Mouse (Mus musculus): Measurements from ENCODE around the gene Map3k19. TPM values are rescaled to one million over a fixed set of nuclear protein-coding genes. Genes with fewer than 3 reads are reported as not detected.

The Map3k19 gene
- polyA plus RNA-seq, 1 experiment = not detected

DNA sequence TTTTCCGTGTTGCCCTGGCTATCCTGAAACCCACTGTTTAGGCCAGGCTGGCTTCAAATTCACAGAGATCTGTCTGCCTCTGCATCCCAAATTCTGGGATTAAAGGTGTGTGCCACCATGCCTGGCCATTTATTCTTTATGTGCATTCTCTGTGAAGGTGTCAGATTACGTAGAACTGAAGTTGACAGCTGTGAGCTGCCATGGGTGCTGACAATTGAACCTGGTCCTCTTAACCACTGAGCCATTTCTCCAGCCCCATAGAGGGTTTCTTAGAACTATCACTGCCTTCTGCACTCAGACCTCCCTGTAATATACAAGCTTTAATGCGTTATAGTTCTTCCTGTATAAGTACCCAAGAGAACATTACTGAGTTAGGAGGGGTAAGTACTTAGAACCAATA lies 76.2 kb downstream of the Map3k19 start:
- peaks cover 26% of the 10 kb centered on the region for H3K4me1 ChIP-seq (ENCODE audit: control insufficient read depth, insufficient read depth, insufficient read length, low read length)
- no peak overlapping the region for H3K4me3 ChIP-seq (ENCODE audit: insufficient read depth, low read depth, low read length)
- H3K27ac ChIP-seq (replicated peaks; ENCODE audit: low read depth, low read length) = no peak overlapping the region

DNA sequence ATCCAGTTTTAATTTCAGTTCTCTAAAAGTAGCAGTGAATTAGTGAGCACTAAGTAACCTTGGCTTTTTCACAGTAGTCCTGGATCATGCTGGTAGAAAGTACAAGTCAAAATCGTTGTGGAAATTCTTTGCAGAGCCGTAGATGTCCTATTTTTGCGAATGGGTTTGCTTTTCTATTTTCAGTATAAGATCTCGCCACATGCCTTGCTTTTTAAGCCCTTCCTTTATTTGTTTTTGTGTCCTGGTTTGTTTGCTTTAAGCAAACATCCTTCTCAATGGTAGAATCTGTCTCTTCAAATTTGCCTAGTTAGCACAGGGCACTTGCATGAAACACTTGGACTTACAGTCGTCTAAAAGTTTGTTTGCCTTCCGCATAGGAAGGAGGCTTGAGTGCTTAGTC lies 78.6 kb downstream of the Map3k19 start:
- peak overlapping the region; percentile 11; the same call in 1 of the 2 replicates for H3K4me3 ChIP-seq (ENCODE audit: insufficient read depth, low read depth, low read length)
- H3K4me1 ChIP-seq (ENCODE audit: control insufficient read depth, insufficient read depth, insufficient read length, low read length) = peaks cover 13% of the 10 kb centered on the region
- H3K27ac ChIP-seq (replicated peaks; ENCODE audit: low read depth, low read length) = no peak overlapping the region

DNA sequence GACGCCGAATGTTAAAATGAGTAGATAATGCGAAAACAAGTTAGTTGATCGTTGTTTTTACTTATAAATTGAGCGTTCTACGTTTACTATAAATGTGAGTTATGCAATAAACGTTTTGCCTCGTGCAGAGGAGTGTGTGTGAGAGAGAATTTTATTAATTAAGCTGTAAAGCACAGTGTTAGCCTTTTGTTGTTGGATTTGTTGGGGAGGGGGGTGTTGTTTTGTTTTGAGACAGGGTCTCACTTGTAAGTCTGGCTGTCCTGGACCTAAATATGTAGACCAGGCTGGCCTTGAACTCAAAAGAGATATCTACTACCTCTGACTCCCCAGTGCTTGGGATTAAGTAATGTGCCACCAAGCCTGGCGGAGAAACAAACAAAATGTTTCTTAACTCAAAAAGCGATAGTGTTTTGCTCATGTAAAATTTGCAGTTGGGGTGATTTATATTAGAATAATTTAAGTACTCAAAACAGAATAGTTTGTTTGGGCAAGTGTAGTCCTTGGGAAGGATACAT lies 79.6 kb downstream of the Map3k19 start:
- H3K4me1 ChIP-seq (ENCODE audit: control insufficient read depth, insufficient read depth, insufficient read length, low read length) = peaks cover 7% of the 10 kb centered on the region
- H3K4me3 ChIP-seq (ENCODE audit: insufficient read depth, low read depth, low read length) = peak overlapping the region; percentile 54
- H3K27ac ChIP-seq (replicated peaks; ENCODE audit: low read depth, low read length) = no peak overlapping the region

DNA sequence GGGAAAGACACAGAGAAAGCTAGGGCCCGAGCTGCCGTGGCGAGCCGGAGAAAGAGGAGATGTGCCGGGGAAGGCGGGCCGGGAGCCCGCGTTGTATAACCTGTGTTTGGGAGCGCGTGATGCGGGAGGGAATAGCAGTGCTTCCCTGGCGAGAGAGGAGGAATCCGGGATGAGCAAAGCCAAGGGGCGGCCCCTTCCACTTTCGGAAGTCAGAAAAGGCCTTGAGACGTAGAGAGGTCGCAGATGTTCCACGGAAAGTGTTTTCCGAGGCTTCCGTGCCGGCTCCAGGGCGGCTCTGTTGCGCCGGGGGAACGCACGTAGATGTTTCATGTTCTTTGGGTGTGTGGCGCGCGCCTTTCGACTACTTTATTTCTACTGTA lies 80.3 kb downstream of the Map3k19 start:
- Histone ChIP-seq H3K27ac (replicated peaks; ENCODE audit: low read depth, low read length) (peak overlapping the region; percentile 96), H3K4me1 (ENCODE audit: control insufficient read depth, insufficient read depth, insufficient read length, low read length) (peaks cover 7% of the 10 kb centered on the region; the same call in 1 of the 2 replicates), H3K4me3 (ENCODE audit: insufficient read depth, low read depth, low read length) (peak overlapping the region; percentile 87)

DNA sequence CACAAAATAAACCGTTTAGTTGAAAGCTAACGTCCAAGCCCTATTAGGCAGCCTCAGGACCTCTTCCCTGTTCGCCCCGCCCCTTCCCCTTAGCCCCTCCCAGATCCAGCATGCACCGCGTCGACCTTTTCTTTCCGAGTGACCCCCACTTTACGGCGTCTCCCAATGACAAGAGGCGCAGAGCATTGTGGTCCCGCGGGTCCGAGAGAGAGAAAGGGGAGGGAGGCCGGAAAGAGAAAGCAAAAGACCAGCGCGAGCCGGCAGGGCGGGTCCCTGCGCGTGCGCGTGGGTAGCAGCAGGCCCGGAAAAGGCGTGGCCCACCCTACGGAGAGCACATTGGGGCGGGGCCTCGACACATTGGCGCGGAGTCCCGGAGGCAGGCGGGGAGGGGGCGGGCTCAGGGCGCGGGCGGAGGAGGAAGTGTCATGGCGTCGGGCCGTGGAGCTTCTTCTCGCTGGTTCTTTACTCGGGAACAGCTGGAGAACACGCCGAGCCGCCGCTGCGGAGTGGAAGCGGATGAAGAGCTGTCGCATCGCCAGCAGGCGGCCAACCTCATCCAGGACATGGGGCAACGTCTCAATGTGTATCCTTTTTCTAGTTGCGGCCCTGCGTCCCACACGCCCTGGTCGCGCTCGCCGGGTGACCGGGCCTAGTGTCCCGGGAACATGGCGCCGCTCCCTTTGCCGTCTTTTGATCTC lies 80.9 kb downstream of the Map3k19 start, which contains the start of gene Ccnt2:
TSS of gene Ccnt2 (plus strand) at position 362 of the 698 bp plus-strand sequence.
- Histone ChIP-seq H3K4me3 (ENCODE audit: insufficient read depth, low read depth, low read length) (peak within 1 kb of the TSS; percentile 87), H3K4me1 (ENCODE audit: control insufficient read depth, insufficient read depth, insufficient read length, low read length) (peaks cover 7% of the 10 kb centered on the region; the same call in 1 of the 2 replicates), H3K27ac (replicated peaks; ENCODE audit: low read depth, low read length) (peak within 1 kb of the TSS; percentile 96)

DNA sequence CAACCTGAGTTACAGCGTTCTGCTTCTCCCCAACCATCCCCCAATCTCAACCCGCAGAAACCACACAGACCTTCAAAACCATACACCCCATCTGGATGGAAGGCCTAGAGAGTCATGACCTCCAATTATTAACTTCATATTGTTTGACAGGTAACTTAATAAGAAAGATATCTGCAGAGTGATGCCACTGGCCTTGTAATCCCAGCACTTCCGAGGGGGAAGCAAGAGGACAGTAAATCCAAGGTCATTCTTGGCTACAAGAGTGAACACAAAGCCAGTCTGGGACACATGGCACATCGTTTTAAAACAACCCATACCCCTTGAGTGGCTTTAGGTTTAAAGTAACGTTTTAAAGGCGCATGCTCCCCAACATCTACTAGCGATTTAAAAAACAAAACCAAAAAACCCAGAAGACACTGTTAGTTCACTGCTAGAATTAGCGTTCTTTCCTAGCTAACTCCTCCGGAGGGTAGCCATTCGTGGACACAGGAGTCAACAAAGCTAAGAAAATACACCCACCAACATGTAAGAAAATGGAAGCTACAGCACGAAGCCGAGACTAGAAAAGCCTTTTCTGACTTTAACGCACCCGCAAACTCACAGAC lies 81.5 kb downstream of the Map3k19 start:
- peak overlapping the region; percentile 85 for H3K4me3 ChIP-seq (ENCODE audit: insufficient read depth, low read depth, low read length)
- H3K27ac ChIP-seq (replicated peaks; ENCODE audit: low read depth, low read length) = peak overlapping the region; percentile 90
- peaks cover 7% of the 10 kb centered on the region; the same call in 1 of the 2 replicates for H3K4me1 ChIP-seq (ENCODE audit: control insufficient read depth, insufficient read depth, insufficient read length, low read length)

DNA sequence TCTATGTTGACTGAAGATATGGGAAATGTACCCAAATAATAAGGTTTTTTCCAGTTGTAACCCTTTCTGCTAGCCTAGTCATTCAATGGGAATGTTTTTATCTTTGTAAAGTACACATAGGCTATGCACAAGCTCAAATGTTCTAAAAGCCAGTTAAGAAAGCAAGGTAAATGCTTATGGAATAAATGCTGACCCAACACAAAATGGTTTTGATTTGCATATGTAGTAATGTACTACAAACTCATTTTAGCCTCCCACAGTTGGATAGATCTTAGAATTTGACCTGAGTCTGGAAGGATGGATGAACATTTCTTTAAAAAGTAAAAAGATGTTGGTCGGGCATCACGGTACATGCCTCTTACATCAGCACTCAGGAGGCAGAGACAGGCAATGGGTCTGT lies 88.1 kb downstream of the Map3k19 start:
- no peaks in the 10 kb centered on the region for H3K4me1 ChIP-seq (ENCODE audit: control insufficient read depth, insufficient read depth, insufficient read length, low read length)
- no peak overlapping the region for H3K4me3 ChIP-seq (ENCODE audit: insufficient read depth, low read depth, low read length)
- H3K27ac ChIP-seq (replicated peaks; ENCODE audit: low read depth, low read length) = no peak overlapping the region

DNA sequence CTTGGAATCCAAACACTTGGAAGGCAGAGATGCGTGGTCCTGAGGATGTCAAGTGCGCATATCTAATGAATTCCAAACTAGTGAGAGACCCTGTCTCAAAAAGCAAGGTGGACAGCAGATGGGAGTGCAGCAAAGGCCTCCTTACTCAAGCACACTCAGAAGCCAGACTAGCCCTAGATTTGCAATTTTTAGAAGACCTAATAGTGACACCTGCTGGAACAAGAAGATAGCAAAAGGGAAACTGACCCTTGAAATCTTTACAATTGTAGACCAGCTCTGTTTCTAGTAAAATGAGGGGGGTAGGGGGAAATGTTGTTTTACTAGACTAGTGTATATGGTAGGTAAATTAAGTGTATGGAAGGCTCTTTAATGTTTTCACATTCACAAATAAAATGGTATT lies 89.4 kb downstream of the Map3k19 start:
- Histone ChIP-seq H3K4me3 (ENCODE audit: insufficient read depth, low read depth, low read length) (no peak overlapping the region), H3K4me1 (ENCODE audit: control insufficient read depth, insufficient read depth, insufficient read length, low read length) (no peaks in the 10 kb centered on the region), H3K27ac (replicated peaks; ENCODE audit: low read depth, low read length) (no peak overlapping the region)

Other genes with a start within 250 kb of the Map3k19 start
- gene Tmem163, start 175.5 kb downstream of the Map3k19 start, polyA plus RNA-seq (2012; ENCODE audit: insufficient read depth, insufficient read length, missing spikeins) = not detected in 2 replicates
- not detected in 2 replicates for gene Acmsd, start 125.6 kb downstream of the Map3k19 start, polyA plus RNA-seq (2012; ENCODE audit: insufficient read depth, insufficient read length, missing spikeins)
- gene Ccnt2, start 80.9 kb downstream of the Map3k19 start, polyA plus RNA-seq (2012; ENCODE audit: insufficient read depth, insufficient read length, missing spikeins) = 9.3 and 12.0 TPM in 2 replicates
- gene Rab3gap1, start 13.7 kb upstream of the Map3k19 start, polyA plus RNA-seq (2012; ENCODE audit: insufficient read depth, insufficient read length, missing spikeins) = 22.6 and 27.9 TPM in 2 replicates
- gene Zranb3, start 248.0 kb upstream of the Map3k19 start, polyA plus RNA-seq (2012; ENCODE audit: insufficient read depth, insufficient read length, missing spikeins) = 3.1 and 3.8 TPM in 2 replicates
- gene R3hdm1, start 248.3 kb upstream of the Map3k19 start, polyA plus RNA-seq (2012; ENCODE audit: insufficient read depth, insufficient read length, missing spikeins) = 27.3 and 33.4 TPM in 2 replicates

All from brown adipose tissue, adult 24 weeks (tissue).